Mouse (Mus musculus) ES-Bruce4 (cell line): ENCODE data around the gene AC109138.7. TPM values are rescaled to one million over a fixed set of nuclear protein-coding genes. Genes with fewer than 3 reads are reported as not detected.

Experiments
- H3K27ac ChIP-seq: 2 replicates; pipeline ENCODE4 v1.5.1; 2012; ENCODE audit warnings: low read length, inconsistent platforms; ENCODE audit not compliant: insufficient read depth
- H3K27me3 ChIP-seq: 2 replicates; pipeline ENCODE4 v1.6.1; 2012; ENCODE audit warnings: mild to moderate bottlenecking, low read length, inconsistent platforms; ENCODE audit not compliant: control insufficient read depth, poor library complexity, insufficient read depth, severe bottlenecking
- H3K36me3 ChIP-seq: 2 replicates; pipeline ENCODE4 v1.6.1; 2012; ENCODE audit warnings: inconsistent platforms, mild to moderate bottlenecking, low read length, moderate library complexity; ENCODE audit not compliant: control insufficient read depth, poor library complexity, insufficient read depth, severe bottlenecking
- H3K4me1 ChIP-seq: one replicate; pipeline ENCODE4 v1.8.1; 2011; ENCODE audit warnings: low read length; ENCODE audit not compliant: control insufficient read depth, insufficient read depth
- H3K4me3 ChIP-seq: 2 replicates; pipeline ENCODE4 v1.5.1; 2011; ENCODE audit warnings: low read depth, mild to moderate bottlenecking, low read length
- H3K9ac ChIP-seq: 2 replicates; pipeline ENCODE4 v1.6.1; 2012; ENCODE audit warnings: low read depth, mild to moderate bottlenecking, inconsistent platforms; ENCODE audit not compliant: poor library complexity, severe bottlenecking
- H3K9me3 ChIP-seq: replicated peaks from 2 replicates; pipeline ENCODE4 v1.6.1; 2012; ENCODE audit warnings: mild to moderate bottlenecking, low read length, inconsistent platforms; ENCODE audit not compliant: control insufficient read depth, poor library complexity, insufficient read depth, severe bottlenecking
- CTCF ChIP-seq: IDR thresholded peaks from one replicate; pipeline ENCODE4 v1.8.1; 2011; ENCODE audit warnings: low read depth, low read length
- EP300 ChIP-seq: IDR thresholded peaks from 2 replicates; pipeline ENCODE4 v1.6.1; 2011; ENCODE audit warnings: low read depth, low read length; ENCODE audit not compliant: insufficient read depth
- POLR2A ChIP-seq: IDR thresholded peaks from one replicate; pipeline ENCODE4 v1.8.1; 2011; ENCODE audit warnings: low read length; ENCODE audit not compliant: insufficient read depth
- polyA plus RNA-seq: library from polyadenylated mRNA; stranded (reverse); fragments of >200 nt; gene quantifications from 2 replicates; pipeline ENCODE4 v1.2.4, GENCODE M21; 2011; ENCODE audit warnings: low read depth; ENCODE audit not compliant: missing spikeins, insufficient read depth, insufficient read length

Gene AC109138.7
- polyA plus RNA-seq, 1 experiment, result not detected

GRCm38 (mm10) chr19:4268566-4269361 lies 54.6 kb downstream of the AC109138.7 start, which contains the start of gene Ssh3:
Gene Ssh3 (minus strand): TSS chr19:4269180.
- Histone ChIP-seq H3K4me3 (peak within 1 kb of the TSS; percentile 82), H3K9ac (peak within 1 kb of the TSS; percentile 41), H3K27me3 (no peaks in the 10 kb centered on the region), H3K9me3 (no peaks in the 10 kb centered on the region), H3K4me1 (no peaks in the 10 kb centered on the region), H3K36me3 (no peaks in the 10 kb centered on the region), H3K27ac (no peak within 1 kb of the TSS)
- TF ChIP-seq POLR2A, result no peak
- no peak for TF ChIP-seq CTCF
- no peak for TF ChIP-seq EP300

DNA sequence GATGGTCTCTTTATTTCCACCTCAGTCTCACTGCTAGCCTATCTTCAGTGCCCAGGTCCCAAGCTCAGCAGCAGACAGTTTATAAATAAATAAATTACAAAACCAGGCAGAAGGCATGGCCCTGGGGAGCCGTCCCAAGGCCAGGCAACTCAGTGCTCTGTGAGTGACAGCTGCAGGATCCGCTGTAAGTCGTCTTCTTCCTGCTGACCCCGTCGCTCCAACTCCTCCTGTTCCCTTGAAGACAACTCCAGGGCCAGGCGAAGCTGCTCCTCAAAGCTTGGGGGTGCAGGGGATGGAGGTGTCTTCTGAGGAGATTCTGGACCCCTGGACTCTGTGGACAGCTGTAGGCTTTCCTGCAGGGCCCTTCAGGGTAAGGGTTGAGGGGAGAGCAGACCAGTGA lies 56.0 kb downstream of the AC109138.7 start:
- Histone ChIP-seq H3K27me3 (no peaks in the 10 kb centered on the region), H3K9ac (no peak overlapping the region), H3K27ac (no peak overlapping the region), H3K4me3 (no peak overlapping the region), H3K36me3 (no peaks in the 10 kb centered on the region), H3K4me1 (no peaks in the 10 kb centered on the region), H3K9me3 (no peaks in the 10 kb centered on the region)
- TF ChIP-seq POLR2A, result no peak
- no peak for TF ChIP-seq EP300
- TF ChIP-seq CTCF, result no peak

GRCm38 (mm10) chr19:4270972-4271371 lies 56.8 kb downstream of the AC109138.7 start:
- no peaks in the 10 kb centered on the region for H3K27me3 ChIP-seq

GRCm38 (mm10) chr19:4279487-4279886 lies 65.3 kb downstream of the AC109138.7 start:
- TF ChIP-seq CTCF (peak; percentile 34), EP300 (no peak), POLR2A (no peak)
- H3K36me3 ChIP-seq, result no peaks in the 10 kb centered on the region

More at GRCm38 (mm10) chr19:4270972-4271371, 56.8 kb downstream of the AC109138.7 start:
- H3K9ac ChIP-seq, result no peak overlapping the region
- no peaks in the 10 kb centered on the region for H3K36me3 ChIP-seq
- no peaks in the 10 kb centered on the region for H3K4me1 ChIP-seq
- no peak overlapping the region for H3K4me3 ChIP-seq
- no peak overlapping the region for H3K27ac ChIP-seq
- no peaks in the 10 kb centered on the region for H3K9me3 ChIP-seq
- no peak for TF ChIP-seq EP300
- no peak for TF ChIP-seq CTCF
- no peak for TF ChIP-seq POLR2A

DNA sequence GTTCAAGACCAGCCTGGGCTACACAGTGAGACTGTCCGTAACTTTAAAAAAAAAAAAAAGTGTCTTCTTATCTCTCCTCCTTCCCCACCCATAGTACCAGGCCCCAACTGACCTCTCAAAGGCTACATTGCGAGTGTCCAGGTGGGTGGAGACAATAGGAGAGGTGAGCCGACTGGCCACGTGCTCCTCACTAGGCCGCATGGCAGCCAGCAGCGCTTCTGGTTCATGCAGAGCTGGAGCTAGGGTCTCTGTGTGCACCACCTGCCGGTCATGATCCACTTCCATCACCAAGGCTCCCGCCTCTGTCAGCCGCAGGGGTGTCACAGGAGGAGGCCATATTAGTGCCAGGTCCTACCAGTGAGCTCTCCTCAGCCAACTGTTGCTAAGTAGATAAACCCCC lies 66.3 kb downstream of the AC109138.7 start:
- no peaks in the 10 kb centered on the region for H3K36me3 ChIP-seq
- H3K9me3 ChIP-seq, result no peaks in the 10 kb centered on the region; the same call in 1 of the 2 replicates
- no peak overlapping the region for H3K9ac ChIP-seq
- no peak overlapping the region for H3K4me3 ChIP-seq
- no peaks in the 10 kb centered on the region for H3K27me3 ChIP-seq
- H3K27ac ChIP-seq, result no peak overlapping the region
- no peak for TF ChIP-seq POLR2A
- TF ChIP-seq EP300, result no peak
- no peak for TF ChIP-seq CTCF
- no peaks in the 10 kb centered on the region for H3K4me1 ChIP-seq

More at GRCm38 (mm10) chr19:4279487-4279886, 65.3 kb downstream of the AC109138.7 start:
- H3K27me3 ChIP-seq, result no peaks in the 10 kb centered on the region
- no peaks in the 10 kb centered on the region; the same call in 1 of the 2 replicates for H3K9me3 ChIP-seq
- no peak overlapping the region for H3K27ac ChIP-seq
- H3K4me1 ChIP-seq, result no peaks in the 10 kb centered on the region
- no peak overlapping the region for H3K4me3 ChIP-seq
- no peak overlapping the region for H3K9ac ChIP-seq

Other genes starting within 250 kb of the AC109138.7 start
- 1.3 and 1.4 TPM in 2 replicates for gene Aldh3b2, start 242.0 kb upstream of the AC109138.7 start, polyA plus RNA-seq
- 4.8 and 7.8 TPM in 2 replicates for gene Acy3, start 227.8 kb upstream of the AC109138.7 start, polyA plus RNA-seq
- gene Tbx10, start 221.6 kb upstream of the AC109138.7 start, polyA plus RNA-seq, result not detected in 2 replicates
- gene Nudt8, start 213.8 kb upstream of the AC109138.7 start, polyA plus RNA-seq, result 17.3 and 20.8 TPM in 2 replicates
- 2.4 and 3.0 TPM in 2 replicates for gene Gm49405, start 213.7 kb upstream of the AC109138.7 start, polyA plus RNA-seq
- gene Doc2g, start 211.0 kb upstream of the AC109138.7 start, polyA plus RNA-seq, result 2.9 and 3.6 TPM in 2 replicates
- gene Ndufv1, start 201.6 kb upstream of the AC109138.7 start, polyA plus RNA-seq, result 77.9 and 89.6 TPM in 2 replicates
- 119 and 155 TPM in 2 replicates for gene Gstp1, start 176.4 kb upstream of the AC109138.7 start, polyA plus RNA-seq
- gene Gstp2, start 168.3 kb upstream of the AC109138.7 start, polyA plus RNA-seq, result 29.3 and 32.1 TPM in 2 replicates
- 0.91 and 2.3 TPM in 2 replicates for gene Gstp3, start 154.8 kb upstream of the AC109138.7 start, polyA plus RNA-seq
- not detected in 2 replicates for gene Cabp2, start 132.8 kb upstream of the AC109138.7 start, polyA plus RNA-seq
- 26.9 and 32.5 TPM in 2 replicates for gene Cdk2ap2, start 117.2 kb upstream of the AC109138.7 start, polyA plus RNA-seq
- gene Pitpnm1, start 114.4 kb upstream of the AC109138.7 start, polyA plus RNA-seq, result 9.8 and 11.2 TPM in 2 replicates
- 43.8 and 51.3 TPM in 2 replicates for gene Aip, start 88.5 kb upstream of the AC109138.7 start, polyA plus RNA-seq
- not detected in 2 replicates for gene Gpr152, start 74.6 kb upstream of the AC109138.7 start, polyA plus RNA-seq
- gene Cabp4, start 70.3 kb upstream of the AC109138.7 start, polyA plus RNA-seq, result not detected in 2 replicates
- 82.4 and 88.1 TPM in 2 replicates for gene Coro1b, start 65.7 kb upstream of the AC109138.7 start, polyA plus RNA-seq
- not detected in 2 replicates for gene Ptprcap, start 60.8 kb upstream of the AC109138.7 start, polyA plus RNA-seq
- 17.1 and 27.3 TPM in 2 replicates for gene Rps6kb2, start 51.0 kb upstream of the AC109138.7 start, polyA plus RNA-seq
- 1.7 and 2.1 TPM in 2 replicates for gene Carns1, start 38.9 kb upstream of the AC109138.7 start, polyA plus RNA-seq
- 1.2 TPM in 2 replicates for gene Tbc1d10c, start 23.1 kb upstream of the AC109138.7 start, polyA plus RNA-seq
- gene Ppp1ca, start 22.3 kb upstream of the AC109138.7 start, polyA plus RNA-seq, result 295 and 298 TPM in 2 replicates
- 42.3 and 48.2 TPM in 2 replicates for gene Rad9a, start 12.7 kb upstream of the AC109138.7 start, polyA plus RNA-seq
- 1.5 and 1.8 TPM in 2 replicates for gene Clcf1, start 119 bp upstream of the AC109138.7 start, polyA plus RNA-seq
- gene Pold4, start 17.5 kb downstream of the AC109138.7 start, polyA plus RNA-seq, result 21.9 and 26.7 TPM in 2 replicates
- 8.5 and 9.2 TPM in 2 replicates for gene Ssh3, start 54.8 kb downstream of the AC109138.7 start, polyA plus RNA-seq
- 4.9 and 6.5 TPM in 2 replicates for gene Ankrd13d, start 68.8 kb downstream of the AC109138.7 start, polyA plus RNA-seq
- 40.2 and 46.4 TPM in 2 replicates for gene Grk2, start 91.9 kb downstream of the AC109138.7 start, polyA plus RNA-seq
- gene Kdm2a, start 183.9 kb downstream of the AC109138.7 start, polyA plus RNA-seq, result 68.0 and 78.4 TPM in 2 replicates
- 12.4 and 16.9 TPM in 2 replicates for gene Rhod, start 225.1 kb downstream of the AC109138.7 start, polyA plus RNA-seq